Mouse (Mus musculus): ENCODE results near the gene Dnttip2.

Gene Dnttip2

DNA sequence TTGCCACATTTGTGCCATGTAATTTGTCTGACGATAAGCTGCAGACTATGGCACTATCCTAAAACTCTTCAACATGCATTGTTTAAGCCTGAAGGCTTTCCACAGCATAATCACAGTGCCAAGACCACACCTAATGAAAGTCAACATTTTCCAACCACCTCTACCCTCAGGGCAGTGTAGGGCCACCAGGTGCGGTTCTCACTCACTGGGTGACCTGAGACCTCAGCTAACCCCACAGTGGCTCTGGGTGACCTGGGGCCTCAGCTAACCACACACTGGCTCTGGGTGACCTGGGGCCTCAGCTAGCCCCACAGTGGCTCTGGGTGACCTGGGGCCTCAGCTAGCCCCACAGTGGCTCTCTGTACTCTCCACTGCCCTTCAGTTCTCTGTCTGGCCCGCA is 50.3 kb downstream of the Dnttip2 start:
- DNase-seq (ENCODE audit: extremely low read depth, low read depth): no peak

- DNase-seq (ENCODE audit: extremely low read depth, low read depth): no peak
Measured at GRCm38 (mm10) chr3:122330484-122330883, 56.3 kb downstream of the Dnttip2 start.

GRCm38 (mm10) chr3:122333493-122333892 is 59.3 kb downstream of the Dnttip2 start:
- DNase-seq (ENCODE audit: extremely low read depth, low read depth): no peak

- DNase-seq (ENCODE audit: extremely low read depth, low read depth): no peak
Measured at GRCm38 (mm10) chr3:122333902-122334301, 59.7 kb downstream of the Dnttip2 start.

GRCm38 (mm10) chr3:122334375-122334774 is 60.2 kb downstream of the Dnttip2 start:
- DNase-seq (ENCODE audit: extremely low read depth, low read depth): no peak
